Mouse (Mus musculus) lung, postnatal 0 days (tissue): ENCODE data around the gene Oser1. TPM values are rescaled to one million over a fixed set of nuclear protein-coding genes. Genes with fewer than 3 reads are reported as not detected.

ENCODE experiments used
- ATAC-seq: fragments of 200-750 bp; cut with Nextera tagmentation; 2 replicates; pipeline ENCODE4 v1.8.0; 2017; ENCODE audit warnings: moderate library complexity
- DNase-seq: peaks from one replicate; pipeline ENCODE4 v3.0.0-alpha.2; 2016; ENCODE audit warnings: low spot score
- H3K27ac ChIP-seq: fragments of 300-500 bp; sonication (generic); 2 replicates; pipeline ENCODE4 v1.5.1; 2014; ENCODE audit warnings: antibody characterized with exemption, mild to moderate bottlenecking, low read length, mixed read lengths
- H3K27me3 ChIP-seq: fragments of 300-500 bp; sonication (generic); replicated peaks from 2 replicates; pipeline ENCODE4 v1.6.1; 2014; ENCODE audit warnings: low read length, mixed read lengths; ENCODE audit not compliant: insufficient read depth
- H3K36me3 ChIP-seq: fragments of 300-500 bp; sonication (generic); 2 replicates; pipeline ENCODE4 v1.6.1; 2014; ENCODE audit warnings: low read length, mixed read lengths; ENCODE audit not compliant: insufficient read depth
- H3K4me1 ChIP-seq: fragments of 300-500 bp; sonication (generic); 2 replicates; pipeline ENCODE4 v1.6.1; 2014; ENCODE audit warnings: antibody characterized with exemption, low read depth, low read length, mixed read lengths; ENCODE audit not compliant: insufficient read depth
- H3K4me2 ChIP-seq: fragments of 300-500 bp; sonication (generic); replicated peaks from 2 replicates; pipeline ENCODE4 v1.6.1; 2014; ENCODE audit warnings: low read depth, mild to moderate bottlenecking, low read length, moderate library complexity, mixed read lengths
- H3K4me3 ChIP-seq: fragments of 300-500 bp; sonication (generic); 2 replicates; pipeline ENCODE4 v1.5.1; 2014; ENCODE audit warnings: low read depth, low read length
- H3K9ac ChIP-seq: fragments of 300-500 bp; sonication (generic); replicated peaks from 2 replicates; pipeline ENCODE4 v1.6.1; 2014; ENCODE audit warnings: low read depth, mild to moderate bottlenecking
- H3K9me3 ChIP-seq: fragments of 300-500 bp; sonication (generic); 2 replicates; pipeline ENCODE4 v1.6.1; 2016; ENCODE audit warnings: low read length, mixed read lengths
- CTCF ChIP-seq: IDR thresholded peaks from 2 replicates; pipeline ENCODE4 v1.5.1; 2016; ENCODE audit warnings: antibody characterized with exemption, mild to moderate bottlenecking
- EP300 ChIP-seq: IDR thresholded peaks from 2 replicates; pipeline ENCODE4 v1.6.1; 2016; ENCODE audit warnings: antibody characterized with exemption, mild to moderate bottlenecking, control low read depth
- WGBS: fragments of 180-500 bp; shearing (Covaris S2); extraction: QIAGEN DNeasy Blood & Tissue Kit; methylation state at CpG from one replicate; pipeline ENCODE4 v1.1.7; 2014; 5-methylcytosine and 5-hydroxymethylcytosine counted together
- polyA plus RNA-seq: library from polyadenylated mRNA; unstranded; fragments of >200 nt; fragmentation: Nextera tagmentation; extraction: Ambion mirVana; gene quantifications from 2 replicates; pipeline ENCODE4 v1.2.1, GENCODE M21; 2015

The Oser1 gene
- polyA plus RNA-seq, 1 experiment from 2014 or later, result 74.6 TPM

GRCm38 (mm10) chr2:163393241-163393640 lies 31.3 kb downstream of the Oser1 start:
- Histone ChIP-seq H3K4me3 (no peak overlapping the region), H3K4me2 (no peak overlapping the region), H3K4me1 (no peaks in the 10 kb centered on the region), H3K27ac (no peak overlapping the region), H3K27me3 (no peaks in the 10 kb centered on the region), H3K9me3 (no peaks in the 10 kb centered on the region), H3K36me3 (no peaks in the 10 kb centered on the region), H3K9ac (no peak overlapping the region)
- TF ChIP-seq EP300 (no peak), CTCF (no peak)
- ATAC-seq (no peak), DNase-seq (no peak)
- 88% methylated on average over 10 of the region's 10 CpGs for WGBS

- no peaks in the 10 kb centered on the region for H3K9me3 ChIP-seq
- ATAC-seq (peak; percentile 49), DNase-seq (no peak)
- no peaks in the 10 kb centered on the region for H3K27me3 ChIP-seq
- WGBS, result 60% methylated on average over 6 of the region's 6 CpGs
- H3K4me2 ChIP-seq, result no peak overlapping the region
- TF ChIP-seq CTCF, result no peak
- no peak for TF ChIP-seq EP300
- no peaks in the 10 kb centered on the region for H3K36me3 ChIP-seq
- no peak overlapping the region for H3K9ac ChIP-seq
- H3K4me1 ChIP-seq, result no peaks in the 10 kb centered on the region
- H3K27ac ChIP-seq, result no peak overlapping the region
- H3K4me3 ChIP-seq, result no peak overlapping the region
Measured at GRCm38 (mm10) chr2:163392436-163392835, 32.1 kb downstream of the Oser1 start.

- H3K36me3 ChIP-seq, result no peaks in the 10 kb centered on the region
- H3K9ac ChIP-seq, result no peak overlapping the region
- H3K27me3 ChIP-seq, result no peaks in the 10 kb centered on the region
- TF ChIP-seq EP300 (no peak), CTCF (no peak)
- H3K27ac ChIP-seq, result no peak overlapping the region
- 49% methylated on average over 15 of the region's 15 CpGs for WGBS
- peak; percentile 46 for DNase-seq
- ATAC-seq, result peak; percentile 73
- H3K4me2 ChIP-seq, result no peak overlapping the region
- no peaks in the 10 kb centered on the region for H3K9me3 ChIP-seq
- H3K4me3 ChIP-seq, result no peak overlapping the region
- H3K4me1 ChIP-seq, result 0 out of 2 replicates have a peak, but pooled peaks cover 4% of the 10 kb centered on the region
Measured at GRCm38 (mm10) chr2:163386423-163387190, 37.9 kb downstream of the Oser1 start.

- no peaks in the 10 kb centered on the region for H3K9me3 ChIP-seq
- DNase-seq (no peak), ATAC-seq (no peak)
- no peaks in the 10 kb centered on the region for H3K27me3 ChIP-seq
- no peaks in the 10 kb centered on the region for H3K36me3 ChIP-seq
- no peak for TF ChIP-seq CTCF
- no peak overlapping the region for H3K4me3 ChIP-seq
- H3K9ac ChIP-seq, result no peak overlapping the region
- H3K4me2 ChIP-seq, result no peak overlapping the region
- H3K4me1 ChIP-seq, result 0 out of 2 replicates have a peak, but pooled peaks cover 4% of the 10 kb centered on the region
- H3K27ac ChIP-seq, result no peak overlapping the region
- 89% methylated on average over 6 of the region's 6 CpGs for WGBS
Measured at GRCm38 (mm10) chr2:163385126-163385525, 39.4 kb downstream of the Oser1 start.

- H3K36me3 ChIP-seq, result no peaks in the 10 kb centered on the region
- no peak for DNase-seq
- 79% methylated on average over 8 of the region's 8 CpGs for WGBS
- H3K4me1 ChIP-seq, result no peaks in the 10 kb centered on the region
- no peaks in the 10 kb centered on the region for H3K9me3 ChIP-seq
- TF ChIP-seq EP300 (no peak), CTCF (no peak)
- H3K27me3 ChIP-seq, result no peaks in the 10 kb centered on the region
- no peak overlapping the region for H3K4me3 ChIP-seq
- no peak for ATAC-seq
- H3K27ac ChIP-seq, result no peak overlapping the region
- no peak overlapping the region for H3K9ac ChIP-seq
- no peak overlapping the region for H3K4me2 ChIP-seq
Measured at GRCm38 (mm10) chr2:163381246-163381645, 43.3 kb downstream of the Oser1 start.

GRCm38 (mm10) chr2:163379366-163379765 lies 45.1 kb downstream of the Oser1 start:
- Histone ChIP-seq H3K27me3 (0 out of 2 replicates have a peak, but pooled peaks cover 13% of the 10 kb centered on the region), H3K4me3 (no peak overlapping the region), H3K27ac (no peak overlapping the region), H3K36me3 (no peaks in the 10 kb centered on the region), H3K4me2 (no peak overlapping the region), H3K9me3 (no peaks in the 10 kb centered on the region), H3K9ac (no peak overlapping the region), H3K4me1 (no peaks in the 10 kb centered on the region)
- TF ChIP-seq CTCF, result no peak
- no peak for TF ChIP-seq EP300
- ATAC-seq, result no peak
- no peak for DNase-seq
- WGBS, result 66% methylated on average over 5 of the region's 5 CpGs
